Mouse (Mus musculus): ENCODE data around the gene Olfr1472. TPM values are rescaled to one million over a fixed set of nuclear protein-coding genes. Genes with fewer than 3 reads are reported as not detected.
"Not testable (repeated sequence)": the region's sequence is repeated elsewhere in the genome, so short reads cannot be mapped to it uniquely, and the experiment has no call there.

Gene Olfr1472
- polyA plus RNA-seq (2014; fragmentation: Nextera tagmentation; extraction: Ambion mirVana): not detected in 2 replicates

- H3K4me3 ChIP-seq (ENCODE audit: low read depth, low read length): no peak within 1 kb of the TSS
- H3K27me3 ChIP-seq (ENCODE audit: control insufficient read depth, insufficient read depth, low read length): no peaks in the 10 kb centered on the region
- no peak within 1 kb of the TSS for H3K9ac ChIP-seq (replicated peaks; ENCODE audit: low read depth, low read length)
- WGBS: 78% methylated on average over 1 of the region's 1 CpGs
- no peaks in the 10 kb centered on the region for H3K4me1 ChIP-seq (ENCODE audit: control insufficient read depth, insufficient read depth, low read length)
- no peak within 1 kb of the TSS for H3K27ac ChIP-seq (ENCODE audit: low read length)
- no peaks in the 10 kb centered on the region for H3K36me3 ChIP-seq (ENCODE audit: control insufficient read depth, insufficient read depth, low read length)
- H3K4me2 ChIP-seq (replicated peaks; ENCODE audit: low read depth, low read length): no peak within 1 kb of the TSS
- ATAC-seq (ENCODE audit: insufficient number of reproducible peaks, insufficient read depth, low FRiP score, low read depth): no peak
- no peaks in the 10 kb centered on the region for H3K9me3 ChIP-seq (ENCODE audit: control insufficient read depth, low read depth, low read length)
Observed at GRCm38 (mm10) chr19:13455986-13456385, at the start of gene Olfr1472. TSS of gene Olfr1472 (minus strand) at chr19:13456086.

- 67% methylated on average over 3 of the region's 3 CpGs for whole genome bisulfite sequencing
- Histone ChIP-seq H3K36me3 (ENCODE audit: control insufficient read depth, insufficient read depth, low read length) (no peaks in the 10 kb centered on the region), H3K4me2 (replicated peaks; ENCODE audit: low read depth, low read length) (no peak within 1 kb of the TSS), H3K4me1 (ENCODE audit: control insufficient read depth, insufficient read depth, low read length) (no peaks in the 10 kb centered on the region), H3K9ac (replicated peaks; ENCODE audit: low read depth, low read length) (no peak within 1 kb of the TSS), H3K4me3 (ENCODE audit: low read depth, low read length) (no peak within 1 kb of the TSS), H3K9me3 (ENCODE audit: control insufficient read depth, low read depth, low read length) (no peaks in the 10 kb centered on the region), H3K27ac (ENCODE audit: low read length) (no peak within 1 kb of the TSS), H3K27me3 (ENCODE audit: control insufficient read depth, insufficient read depth, low read length) (no peaks in the 10 kb centered on the region)
- ATAC-seq (ENCODE audit: insufficient number of reproducible peaks, insufficient read depth, low FRiP score, low read depth): no peak
Observed at GRCm38 (mm10) chr19:13500246-13500645, 44.4 kb upstream of the Olfr1472 start, which contains the start of gene Olfr1477. TSS of gene Olfr1477 (plus strand) at chr19:13500546.

GRCm38 (mm10) chr19:13480096-13480495 lies 24.2 kb upstream of the Olfr1472 start, which contains the start of gene Olfr1475:
TSS of gene Olfr1475 (minus strand) at chr19:13480196.
- Histone ChIP-seq H3K27ac (ENCODE audit: low read length) (no peak within 1 kb of the TSS), H3K4me3 (ENCODE audit: low read depth, low read length) (no peak within 1 kb of the TSS), H3K4me2 (replicated peaks; ENCODE audit: low read depth, low read length) (no peak within 1 kb of the TSS), H3K9ac (replicated peaks; ENCODE audit: low read depth, low read length) (no peak within 1 kb of the TSS), H3K36me3 (ENCODE audit: control insufficient read depth, insufficient read depth, low read length) (no peaks in the 10 kb centered on the region), H3K4me1 (ENCODE audit: control insufficient read depth, insufficient read depth, low read length) (no peaks in the 10 kb centered on the region), H3K27me3 (ENCODE audit: control insufficient read depth, insufficient read depth, low read length) (no peaks in the 10 kb centered on the region), H3K9me3 (ENCODE audit: control insufficient read depth, low read depth, low read length) (no peaks in the 10 kb centered on the region)
- no peak for ATAC-seq (ENCODE audit: insufficient number of reproducible peaks, insufficient read depth, low FRiP score, low read depth)

- WGBS: 82% methylated on average over 4 of the region's 4 CpGs
- ATAC-seq (ENCODE audit: insufficient number of reproducible peaks, insufficient read depth, low FRiP score, low read depth); H3K36me3 ChIP-seq (ENCODE audit: control insufficient read depth, insufficient read depth, low read length); H3K27ac ChIP-seq (ENCODE audit: low read length); H3K9ac ChIP-seq (replicated peaks; ENCODE audit: low read depth, low read length); H3K4me3 ChIP-seq (ENCODE audit: low read depth, low read length); H3K27me3 ChIP-seq (ENCODE audit: control insufficient read depth, insufficient read depth, low read length); H3K9me3 ChIP-seq (ENCODE audit: control insufficient read depth, low read depth, low read length); H3K4me1 ChIP-seq (ENCODE audit: control insufficient read depth, insufficient read depth, low read length); H3K4me2 ChIP-seq (replicated peaks; ENCODE audit: low read depth, low read length): not testable (repeated sequence)
Observed at GRCm38 (mm10) chr19:13469265-13469664, 13.4 kb upstream of the Olfr1472 start, which contains the start of gene Olfr1474. TSS of gene Olfr1474 (plus strand) at chr19:13469565.

- H3K27me3 ChIP-seq (ENCODE audit: control insufficient read depth, insufficient read depth, low read length); H3K4me1 ChIP-seq (ENCODE audit: control insufficient read depth, insufficient read depth, low read length); H3K4me3 ChIP-seq (ENCODE audit: low read depth, low read length); ATAC-seq (ENCODE audit: insufficient number of reproducible peaks, insufficient read depth, low FRiP score, low read depth); H3K27ac ChIP-seq (ENCODE audit: low read length); H3K4me2 ChIP-seq (replicated peaks; ENCODE audit: low read depth, low read length); H3K9me3 ChIP-seq (ENCODE audit: control insufficient read depth, low read depth, low read length); H3K36me3 ChIP-seq (ENCODE audit: control insufficient read depth, insufficient read depth, low read length); H3K9ac ChIP-seq (replicated peaks; ENCODE audit: low read depth, low read length): not testable (repeated sequence)
- WGBS: 76% methylated on average over 2 of the region's 2 CpGs
Observed at GRCm38 (mm10) chr19:13443109-13443508, 12.8 kb downstream of the Olfr1472 start, which contains the start of gene Olfr1471. TSS of gene Olfr1471 (plus strand) at chr19:13443409.

- H3K27me3 ChIP-seq (ENCODE audit: control insufficient read depth, insufficient read depth, low read length): no peaks in the 10 kb centered on the region
- no peaks in the 10 kb centered on the region for H3K36me3 ChIP-seq (ENCODE audit: control insufficient read depth, insufficient read depth, low read length)
- no peak for ATAC-seq (ENCODE audit: insufficient number of reproducible peaks, insufficient read depth, low FRiP score, low read depth)
- H3K4me2 ChIP-seq (replicated peaks; ENCODE audit: low read depth, low read length): no peak within 1 kb of the TSS
- 83% methylated on average over 2 of the region's 2 CpGs for WGBS
- no peak within 1 kb of the TSS for H3K9ac ChIP-seq (replicated peaks; ENCODE audit: low read depth, low read length)
- no peak within 1 kb of the TSS for H3K27ac ChIP-seq (ENCODE audit: low read length)
- no peak within 1 kb of the TSS for H3K4me3 ChIP-seq (ENCODE audit: low read depth, low read length)
- no peaks in the 10 kb centered on the region for H3K4me1 ChIP-seq (ENCODE audit: control insufficient read depth, insufficient read depth, low read length)
- no peaks in the 10 kb centered on the region for H3K9me3 ChIP-seq (ENCODE audit: control insufficient read depth, low read depth, low read length)
Observed at GRCm38 (mm10) chr19:13407549-13407948, 48.3 kb downstream of the Olfr1472 start, which contains the start of gene Olfr1469. TSS of gene Olfr1469 (plus strand) at chr19:13407849.

Other genes starting within 250 kb of the Olfr1472 start
- not detected in 2 replicates for gene Olfr1463, start 224.8 kb downstream of the Olfr1472 start, polyA plus RNA-seq (2014; fragmentation: Nextera tagmentation; extraction: Ambion mirVana)
- not detected in 2 replicates for gene Olfr1465, start 140.5 kb downstream of the Olfr1472 start, polyA plus RNA-seq (2014; fragmentation: Nextera tagmentation; extraction: Ambion mirVana)
- not detected in 2 replicates for gene Olfr1466, start 117.2 kb downstream of the Olfr1472 start, polyA plus RNA-seq (2014; fragmentation: Nextera tagmentation; extraction: Ambion mirVana)
- gene Olfr1467, start 93.8 kb downstream of the Olfr1472 start, polyA plus RNA-seq (2014; fragmentation: Nextera tagmentation; extraction: Ambion mirVana): not detected in 2 replicates
- gene Olfr1469, start 48.2 kb downstream of the Olfr1472 start, polyA plus RNA-seq (2014; fragmentation: Nextera tagmentation; extraction: Ambion mirVana): not detected in 2 replicates
- not detected in 2 replicates for gene Olfr1471, start 12.7 kb downstream of the Olfr1472 start, polyA plus RNA-seq (2014; fragmentation: Nextera tagmentation; extraction: Ambion mirVana)
- not detected in 2 replicates for gene Olfr1474, start 13.5 kb upstream of the Olfr1472 start, polyA plus RNA-seq (2014; fragmentation: Nextera tagmentation; extraction: Ambion mirVana)
- not detected in 2 replicates for gene Olfr1475, start 24.1 kb upstream of the Olfr1472 start, polyA plus RNA-seq (2014; fragmentation: Nextera tagmentation; extraction: Ambion mirVana)
- gene Olfr1477, start 44.5 kb upstream of the Olfr1472 start, polyA plus RNA-seq (2014; fragmentation: Nextera tagmentation; extraction: Ambion mirVana): not detected in 2 replicates
- gene Olfr1480, start 71.8 kb upstream of the Olfr1472 start, polyA plus RNA-seq (2014; fragmentation: Nextera tagmentation; extraction: Ambion mirVana): not detected in 2 replicates
- not detected in 2 replicates for gene Olfr1484, start 127.4 kb upstream of the Olfr1472 start, polyA plus RNA-seq (2014; fragmentation: Nextera tagmentation; extraction: Ambion mirVana)
- gene Olfr1487, start 161.3 kb upstream of the Olfr1472 start, polyA plus RNA-seq (2014; fragmentation: Nextera tagmentation; extraction: Ambion mirVana): not detected in 2 replicates
- not detected in 2 replicates for gene Olfr1489, start 175.5 kb upstream of the Olfr1472 start, polyA plus RNA-seq (2014; fragmentation: Nextera tagmentation; extraction: Ambion mirVana)
- not detected in 2 replicates for gene Olfr1490, start 195.0 kb upstream of the Olfr1472 start, polyA plus RNA-seq (2014; fragmentation: Nextera tagmentation; extraction: Ambion mirVana)
- not detected in 2 replicates for gene Olfr1491, start 241.2 kb upstream of the Olfr1472 start, polyA plus RNA-seq (2014; fragmentation: Nextera tagmentation; extraction: Ambion mirVana)

Measured in stomach, embryonic 14.5 days (tissue).